Mouse (Mus musculus): Measurements from ENCODE around the gene Errfi1.

DNA sequence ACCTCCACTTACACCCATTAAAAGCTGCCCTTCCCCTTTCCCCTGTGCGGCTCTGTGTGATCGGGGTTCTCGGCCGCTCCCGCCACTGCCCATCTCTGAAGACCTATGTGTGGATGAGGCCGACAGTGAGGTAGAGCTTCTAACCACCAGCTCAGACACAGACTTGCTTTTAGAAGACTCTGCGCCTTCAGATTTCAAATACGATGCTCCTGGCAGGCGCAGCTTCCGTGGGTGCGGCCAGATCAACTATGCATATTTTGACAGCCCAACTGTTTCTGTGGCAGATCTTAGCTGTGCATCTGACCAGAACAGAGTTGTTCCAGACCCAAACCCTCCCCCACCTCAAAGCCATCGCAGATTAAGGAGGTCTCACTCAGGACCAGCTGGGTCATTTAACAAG lies 12.8 kb downstream of the Errfi1 start:
- 0 out of 2 replicates have a peak, but pooled peaks have one; percentile 0 for TF ChIP-seq CTCF (conservative IDR thresholded peaks at IDR 0.05; ENCODE audit: insufficient read depth, insufficient read length, low read depth, low read length)
- TF ChIP-seq POLR2A (IDR thresholded peaks at IDR 0.05; ENCODE audit: low read depth, low read length), result no peak

Data from kidney, adult 2 months (tissue).